Mouse (Mus musculus): Measurements from ENCODE around the gene Cpsf3.

The Cpsf3 gene

DNA sequence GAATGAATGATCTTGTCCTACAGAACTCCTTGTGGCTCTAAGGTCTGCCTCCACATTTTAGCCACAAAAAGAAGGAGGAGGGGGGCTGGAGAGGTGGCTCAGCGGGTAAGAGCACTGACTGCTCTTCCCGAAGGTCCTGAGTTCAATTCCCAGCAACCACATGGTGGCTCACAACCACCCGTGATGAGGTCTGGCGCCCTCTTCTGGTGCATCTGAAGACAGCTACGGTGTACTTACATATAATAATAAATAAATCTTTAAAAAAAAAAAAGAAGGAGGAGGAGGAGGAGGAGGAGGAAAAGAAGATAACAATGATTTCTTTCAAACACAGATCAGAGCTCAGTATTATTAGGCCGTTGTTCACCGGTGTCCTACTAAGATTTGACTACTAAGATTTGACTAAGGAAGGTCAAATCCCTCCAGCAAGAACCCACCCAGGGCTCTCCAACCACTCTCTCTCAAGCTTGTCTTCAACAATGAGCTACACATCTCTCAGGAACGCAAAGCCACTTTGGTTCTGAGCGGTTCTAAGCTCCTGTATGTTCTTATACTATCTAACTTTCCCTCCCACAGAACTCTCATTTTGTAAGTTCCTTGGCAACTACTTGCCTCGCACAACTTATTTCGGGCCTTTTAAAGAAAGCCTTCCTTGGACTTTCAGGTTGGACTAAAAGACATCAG lies at the start of gene Cpsf3:
Cpsf3 (plus strand) TSS at position 631 of the 681 bp plus-strand sequence.
- no peak for DNase-seq (ENCODE audit: extremely low spot score, low read depth, low spot score)

DNA sequence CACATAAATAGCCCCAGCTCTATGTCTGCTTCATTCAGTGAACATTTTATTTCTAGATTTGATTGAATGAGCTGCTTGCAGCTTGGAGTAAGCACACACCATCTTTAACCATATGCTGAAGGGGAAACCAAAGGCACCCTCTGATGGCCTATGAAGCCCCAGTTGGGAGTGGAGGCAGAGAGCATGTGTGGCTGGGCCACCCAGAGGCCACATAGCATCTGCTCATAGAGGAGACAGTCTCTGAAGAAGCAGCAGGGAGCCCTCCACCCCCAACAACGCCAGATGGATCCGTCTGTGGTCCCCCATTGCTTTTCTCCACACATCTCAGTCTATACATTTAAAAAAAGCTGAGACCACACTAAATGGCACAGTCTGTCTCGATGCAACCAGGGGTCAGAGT lies 43.2 kb upstream of the Cpsf3 start:
- no peak for DNase-seq (ENCODE audit: extremely low spot score, low read depth, low spot score)

DNA sequence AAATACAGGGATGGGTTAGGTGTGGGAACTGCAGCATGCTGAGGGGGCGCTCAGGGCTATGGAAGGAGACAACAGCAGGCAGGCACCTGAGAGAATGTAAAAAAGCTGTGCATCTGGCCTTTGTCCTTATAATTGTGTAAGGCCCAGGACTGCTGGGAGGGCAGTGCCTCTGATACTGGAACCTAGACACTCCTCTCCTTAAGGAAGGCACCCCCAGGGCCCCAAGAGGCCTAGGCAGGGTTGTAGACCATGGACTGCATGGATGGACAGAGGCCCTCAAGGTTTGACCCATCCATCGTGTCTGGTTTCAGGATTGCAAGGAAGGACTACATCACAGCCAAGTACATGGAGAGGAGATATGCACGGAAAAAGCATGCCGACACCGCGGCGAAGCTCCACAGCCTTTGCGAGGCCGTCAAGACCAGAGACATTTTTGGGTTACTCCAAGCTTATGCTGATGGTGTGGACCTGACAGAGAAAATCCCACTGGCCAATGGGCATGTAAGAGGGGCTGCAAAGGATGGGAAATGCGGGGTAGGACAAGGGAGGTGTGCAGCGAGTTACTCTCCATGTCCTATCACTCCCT lies 40.7 kb upstream of the Cpsf3 start:
- no peak for DNase-seq (ENCODE audit: extremely low spot score, low read depth, low spot score)

DNA sequence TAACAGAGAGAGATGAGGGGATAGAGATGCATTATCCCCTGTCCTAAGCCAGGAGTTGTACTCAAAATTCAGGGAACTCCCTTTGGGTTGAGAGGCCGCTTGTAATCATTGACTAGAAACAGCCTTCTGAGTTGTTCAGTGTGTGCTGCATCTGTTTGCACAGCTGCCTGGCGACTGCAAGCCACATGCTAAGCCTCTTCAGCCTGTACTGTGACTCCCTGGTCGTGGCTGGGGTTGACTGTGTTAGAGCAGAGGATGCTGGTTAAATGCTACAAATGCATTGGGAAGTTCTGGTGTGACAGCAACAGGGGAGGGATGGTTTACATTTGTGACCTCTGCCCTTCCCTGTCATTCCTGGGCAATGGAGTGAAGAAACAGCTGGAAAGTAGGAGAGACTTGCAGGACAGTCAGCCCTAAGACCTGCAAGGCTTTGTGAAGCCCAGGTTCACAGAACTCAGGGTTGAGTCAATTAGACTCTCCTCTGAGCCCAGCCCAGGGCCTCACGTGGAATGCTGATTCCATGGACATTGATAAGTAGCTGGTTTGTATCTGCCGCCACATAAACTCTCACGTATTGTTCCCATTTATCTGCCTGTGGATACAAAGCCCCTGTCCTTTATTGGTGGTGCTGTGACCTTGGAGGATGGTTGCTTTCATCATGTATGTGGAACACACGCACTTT lies 37.3 kb upstream of the Cpsf3 start:
- DNase-seq (ENCODE audit: extremely low spot score, low read depth, low spot score), result no peak

DNA sequence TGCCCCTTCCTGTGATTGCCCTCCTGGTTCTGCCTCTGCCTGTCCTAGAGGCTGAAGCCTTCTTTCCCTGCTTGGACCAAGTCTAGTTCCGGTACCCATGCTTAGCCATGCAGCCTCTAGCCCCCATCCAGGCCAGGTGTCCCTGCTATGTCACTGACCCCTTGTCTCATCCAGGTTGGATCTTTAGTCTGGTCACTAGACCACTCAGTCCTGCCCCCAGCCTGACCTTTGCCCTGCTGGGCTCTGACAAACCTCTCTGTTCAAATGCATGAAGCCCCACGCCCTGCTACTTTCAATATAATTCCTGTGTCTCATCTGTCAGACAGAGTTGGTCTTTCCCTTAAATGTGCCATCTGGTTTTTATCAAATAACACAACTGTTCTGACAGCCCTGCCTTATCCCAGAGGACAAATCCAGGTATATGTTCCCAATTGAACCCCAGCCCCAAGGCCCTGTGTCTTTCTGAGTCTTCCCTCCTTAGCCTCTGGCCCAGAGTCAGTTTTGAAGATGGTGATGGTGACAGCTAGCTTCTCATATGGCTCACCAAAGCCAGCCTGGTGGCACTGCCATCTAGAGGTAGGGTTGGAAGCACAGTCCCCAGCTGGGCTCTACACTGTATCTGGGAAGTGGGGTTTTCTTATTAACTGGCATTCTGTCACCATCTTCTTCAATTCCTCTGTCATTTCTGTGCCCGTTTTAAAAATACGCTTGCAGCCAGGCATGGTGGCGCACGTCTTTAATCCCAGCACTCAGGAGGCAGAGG lies 24.5 kb upstream of the Cpsf3 start:
- no peak for DNase-seq (ENCODE audit: extremely low spot score, low read depth, low spot score)

DNA sequence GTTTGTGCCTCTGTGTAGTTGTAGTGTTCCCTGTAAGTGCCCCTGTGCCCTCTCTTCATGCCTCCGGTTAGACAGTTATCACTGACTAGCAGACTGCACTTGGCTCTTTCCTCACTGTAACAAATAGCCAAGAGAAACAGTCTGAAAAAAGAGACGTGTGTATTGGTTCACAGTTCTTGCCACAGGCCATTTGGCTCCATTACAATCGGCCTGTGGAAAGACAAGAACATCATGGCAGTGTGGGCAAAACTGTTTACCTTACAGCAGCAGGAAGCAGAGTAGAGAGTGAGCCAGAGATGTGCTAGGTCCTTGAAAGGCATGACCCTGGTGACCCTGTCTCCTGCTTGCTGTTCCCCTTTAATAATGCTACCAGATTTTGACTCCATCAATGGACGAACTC lies 23.7 kb upstream of the Cpsf3 start:
- no peak for DNase-seq (ENCODE audit: extremely low spot score, low read depth, low spot score)

DNA sequence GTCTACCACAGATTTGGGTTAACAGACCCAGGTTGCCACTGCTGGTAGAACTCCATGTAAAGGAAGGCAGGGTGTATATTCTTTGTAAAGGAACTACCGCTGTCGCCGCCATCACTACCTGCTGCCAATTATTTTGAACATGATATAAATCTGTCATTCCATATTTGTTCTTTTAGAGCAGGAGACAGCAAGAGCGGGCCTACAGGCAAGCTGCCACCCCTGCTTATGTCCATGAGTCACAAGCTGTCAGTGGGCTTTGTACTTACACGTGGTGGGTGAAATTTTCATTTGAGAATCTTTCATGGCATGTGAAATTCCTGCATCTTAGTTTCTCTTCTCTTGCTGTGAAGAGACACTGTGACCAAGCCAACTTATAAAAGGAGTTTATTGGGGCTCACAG lies 21.9 kb upstream of the Cpsf3 start:
- no peak for DNase-seq (ENCODE audit: extremely low spot score, low read depth, low spot score)

DNA sequence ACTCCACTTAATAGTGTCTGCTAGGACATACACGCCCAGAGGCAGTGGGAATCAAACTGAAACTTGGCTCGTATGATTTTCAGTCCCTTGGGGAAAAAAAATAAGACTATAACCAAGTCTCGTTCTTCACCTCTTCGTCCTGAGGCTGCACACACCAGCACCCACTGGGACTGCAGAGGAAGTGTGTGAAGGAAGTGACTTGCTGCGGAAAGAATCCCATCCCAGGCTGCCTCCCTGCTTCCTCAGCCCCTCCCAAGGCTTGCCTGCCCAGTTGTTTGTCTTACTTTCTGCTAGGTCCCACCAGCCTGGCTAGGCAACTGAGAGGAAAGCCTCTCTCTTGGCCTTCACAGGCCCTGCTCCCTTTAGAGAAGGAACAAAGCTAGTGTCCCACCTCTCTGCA lies 20.9 kb upstream of the Cpsf3 start:
- no peak for DNase-seq (ENCODE audit: extremely low spot score, low read depth, low spot score)

DNA sequence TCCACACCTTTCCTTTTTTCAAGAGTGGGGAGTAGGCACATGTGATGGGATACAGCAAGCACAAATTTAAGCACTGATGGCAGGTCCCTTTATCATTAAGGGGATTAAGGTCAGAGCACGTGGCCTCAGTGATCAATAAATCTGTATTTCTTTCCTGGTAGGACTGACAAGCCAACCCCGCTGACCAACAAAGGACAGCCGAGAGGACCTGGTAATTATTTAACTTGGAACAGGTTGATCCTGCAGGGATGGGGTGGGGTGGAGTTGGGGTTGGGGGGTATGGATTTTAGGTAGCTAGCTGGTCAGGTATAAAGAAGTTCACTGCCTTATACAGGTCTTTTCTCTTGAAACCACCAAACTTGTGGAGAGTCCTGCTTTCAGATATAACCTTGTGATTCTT lies 20.2 kb upstream of the Cpsf3 start:
- DNase-seq (ENCODE audit: extremely low spot score, low read depth, low spot score), result no peak

DNA sequence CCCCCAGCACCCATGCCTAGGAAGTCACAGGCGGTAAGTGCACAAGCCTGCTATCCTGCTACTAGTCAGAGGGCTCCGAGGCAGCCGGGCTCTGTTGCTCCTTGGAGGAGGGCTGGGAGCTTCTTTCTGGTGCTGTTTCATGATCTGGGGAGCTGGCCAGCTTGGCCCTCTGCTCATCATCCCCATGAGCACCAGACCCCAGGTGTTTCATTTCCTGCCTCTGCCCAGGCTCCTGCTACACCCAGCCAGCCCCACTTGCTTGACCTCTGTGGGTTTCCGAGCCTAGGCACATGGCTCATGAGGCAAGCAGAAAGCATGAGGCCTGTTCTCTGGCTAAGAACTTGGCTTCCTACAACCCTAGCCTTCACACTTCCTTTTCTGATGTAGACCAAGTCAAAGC lies 19.7 kb upstream of the Cpsf3 start:
- DNase-seq (ENCODE audit: extremely low spot score, low read depth, low spot score), result no peak

DNA sequence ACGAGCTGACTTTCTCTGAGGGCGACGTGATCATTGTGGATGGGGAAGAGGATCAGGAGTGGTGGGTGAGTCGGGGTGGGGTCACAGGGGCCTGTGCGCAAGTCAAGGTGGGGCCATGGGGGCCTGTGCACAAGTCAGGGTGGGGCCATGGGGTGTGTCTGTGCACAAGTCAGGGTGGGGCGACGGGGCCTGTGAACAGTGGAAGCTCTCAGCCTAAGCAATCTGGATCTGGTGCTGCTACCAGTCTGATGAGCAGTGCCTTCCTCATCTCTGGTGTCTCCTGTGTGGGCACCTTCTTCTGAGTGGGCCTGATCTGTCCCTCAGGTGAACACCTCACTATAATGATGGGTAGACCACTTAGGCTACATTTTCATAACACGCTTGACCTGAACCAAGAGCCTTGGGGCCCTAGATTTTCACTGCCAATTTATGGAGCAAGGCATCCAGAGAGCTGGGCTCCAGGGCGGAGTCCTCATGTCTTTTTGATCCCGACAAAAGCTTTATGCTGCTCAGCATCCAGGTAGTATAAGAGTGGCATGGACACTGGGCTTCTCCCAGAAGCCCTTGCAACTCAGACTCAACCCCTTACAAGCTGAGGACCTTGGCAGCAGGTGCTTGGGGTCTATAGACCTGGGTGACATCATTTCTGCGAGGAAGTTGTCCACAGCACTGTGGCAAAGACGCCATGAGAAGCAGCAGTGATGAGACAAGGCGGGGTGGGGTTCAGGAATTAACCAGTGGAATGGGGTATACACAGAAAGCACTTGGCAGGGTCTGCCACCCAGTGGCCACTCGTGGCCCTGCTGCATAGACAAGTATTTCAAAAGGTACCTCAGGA lies 19.0 kb upstream of the Cpsf3 start:
- no peak for DNase-seq (ENCODE audit: extremely low spot score, low read depth, low spot score)

DNA sequence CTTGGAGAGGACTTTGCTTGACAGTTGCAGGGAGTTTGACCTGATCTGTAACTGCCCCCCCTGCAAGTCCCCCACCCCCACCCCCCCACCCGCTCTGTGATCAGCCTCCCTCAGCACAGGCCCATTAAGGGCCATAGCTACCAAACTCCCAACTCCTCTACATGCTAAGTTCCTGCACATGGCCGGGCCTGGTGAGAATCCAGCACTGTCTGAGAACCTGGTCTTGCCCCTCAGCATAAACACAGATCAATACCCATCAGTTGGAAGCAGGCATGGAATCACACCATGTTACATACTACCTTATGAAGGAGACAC lies 18.4 kb upstream of the Cpsf3 start:
- no peak for DNase-seq (ENCODE audit: extremely low spot score, low read depth, low spot score)

DNA sequence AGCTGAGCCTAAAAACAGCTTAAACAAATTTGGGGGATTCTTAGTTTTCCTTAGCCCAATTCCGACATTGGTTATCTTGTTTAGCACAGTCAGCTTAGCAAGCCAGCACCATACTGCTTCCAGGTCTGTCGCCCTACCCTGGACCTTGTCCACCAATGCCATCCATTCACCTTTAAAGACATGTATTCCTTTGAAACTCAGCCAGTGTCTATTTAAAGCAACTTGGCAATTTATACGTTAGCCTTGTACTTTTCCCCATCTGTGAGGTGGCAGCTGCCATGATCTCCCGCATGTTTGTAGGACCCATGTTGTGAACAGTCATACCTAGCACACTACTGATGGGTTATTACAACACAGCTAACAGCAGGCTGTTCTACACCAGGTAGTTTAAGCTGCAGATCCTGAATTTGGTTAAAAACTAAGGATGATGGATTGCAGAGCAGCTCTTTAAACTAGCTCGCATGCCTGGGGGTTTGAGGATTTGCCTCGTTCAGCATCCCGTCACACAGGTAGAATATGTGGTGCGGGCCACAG lies 17.0 kb upstream of the Cpsf3 start:
- DNase-seq (ENCODE audit: extremely low spot score, low read depth, low spot score), result no peak

DNA sequence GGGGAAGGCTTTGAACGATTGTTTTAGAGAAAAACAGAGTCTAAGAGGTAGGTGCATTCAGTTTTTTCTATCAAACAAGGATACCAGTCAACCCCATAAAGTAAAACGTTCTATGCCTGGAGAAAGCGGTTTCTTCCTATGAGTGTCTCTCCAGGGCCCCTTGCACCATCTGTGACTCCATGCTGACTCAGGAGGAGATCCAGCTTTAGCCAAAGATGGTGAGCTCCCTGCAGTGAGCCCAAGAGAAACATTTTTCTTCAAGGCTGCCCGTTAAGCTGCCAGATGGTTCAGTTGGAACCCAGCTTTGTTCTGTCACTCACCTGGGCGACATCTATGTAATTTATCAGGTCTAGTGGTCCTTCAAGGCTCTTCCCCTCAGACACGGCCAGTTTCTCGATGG lies 10.7 kb upstream of the Cpsf3 start:
- no peak for DNase-seq (ENCODE audit: extremely low spot score, low read depth, low spot score)

DNA sequence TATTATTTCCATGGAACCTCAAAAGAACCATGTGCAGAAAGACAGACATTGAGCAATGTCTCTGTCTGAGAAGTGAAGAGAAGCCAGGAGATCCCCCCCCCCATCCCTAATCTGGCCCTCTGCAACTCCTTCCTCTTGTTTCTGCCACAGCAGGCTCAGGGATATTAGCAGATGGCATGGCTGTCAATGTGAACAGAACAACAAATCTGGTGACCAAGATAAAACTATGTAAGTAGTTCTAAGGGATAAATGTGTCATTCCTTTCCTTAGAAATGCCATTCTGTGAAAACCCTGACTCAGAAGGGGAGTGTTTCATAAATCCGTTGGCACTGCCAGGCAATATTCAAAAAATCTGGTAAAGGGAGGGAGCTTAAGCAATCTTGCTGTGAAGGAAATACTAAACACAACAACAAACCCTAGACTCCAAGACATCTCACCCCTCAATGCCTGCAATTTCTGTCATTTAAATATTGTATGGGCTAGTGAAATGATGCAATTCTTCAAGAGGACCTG lies 7.8 kb upstream of the Cpsf3 start:
- no peak for DNase-seq (ENCODE audit: extremely low spot score, low read depth, low spot score)

DNA sequence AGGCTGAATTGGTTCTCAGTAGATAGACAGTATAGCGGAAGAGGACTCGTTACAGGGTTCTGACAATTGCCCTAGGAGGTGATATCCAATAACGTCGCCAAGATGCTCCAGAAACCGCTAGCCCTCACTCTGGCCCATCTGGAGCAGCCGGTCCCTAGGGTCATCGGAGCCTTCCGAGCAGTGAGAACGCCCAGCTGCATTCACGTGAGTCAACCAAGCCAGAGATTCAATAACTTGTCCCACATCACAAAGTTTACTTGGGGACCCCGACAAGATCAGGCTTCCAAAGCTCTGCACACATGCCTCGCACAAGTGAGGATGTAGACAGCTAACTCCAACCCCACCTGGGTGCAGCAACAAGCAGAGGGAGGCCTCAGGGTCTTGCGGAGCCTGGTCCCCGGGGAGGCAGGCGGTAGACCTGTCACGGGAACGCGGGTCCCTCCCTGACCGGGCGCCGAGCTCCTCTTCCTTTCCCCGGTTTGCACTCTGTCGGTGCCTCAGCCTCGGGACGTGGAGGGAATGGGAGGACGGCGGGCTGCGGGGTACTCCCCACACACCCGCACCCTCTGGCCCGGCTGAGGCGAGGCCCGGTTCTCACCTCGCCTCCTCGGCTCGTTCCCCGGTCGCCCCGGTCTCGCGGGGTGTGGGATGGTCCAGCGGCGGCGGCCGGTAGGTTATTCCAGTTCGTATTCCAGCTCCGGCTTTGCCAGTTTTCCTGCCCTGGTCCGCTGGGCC lies 484 bp downstream of the Cpsf3 start:
- DNase-seq (ENCODE audit: extremely low spot score, low read depth, low spot score), result no peak

DNA sequence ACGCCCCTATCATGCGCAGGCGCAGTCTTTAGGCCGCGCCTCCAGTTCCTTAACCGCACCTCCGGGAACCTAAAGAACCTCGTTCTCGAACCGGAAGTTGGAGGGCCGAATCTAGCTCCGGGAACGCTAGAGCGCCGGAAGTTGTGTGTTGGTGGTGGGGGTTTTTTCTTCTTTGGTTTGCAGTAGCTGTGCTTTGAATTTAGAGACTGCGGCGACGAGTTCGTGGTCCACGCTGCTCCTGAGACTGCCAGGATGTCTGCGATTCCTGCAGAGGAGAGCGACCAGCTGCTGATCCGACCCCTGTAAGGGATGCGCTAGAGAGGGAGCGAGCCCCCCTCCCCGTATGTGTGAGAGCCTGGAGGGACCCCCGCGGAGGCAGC lies 1.0 kb downstream of the Cpsf3 start, which contains the start of gene Itgb1bp1:
Itgb1bp1 (minus strand) TSS at position 42 of the 380 bp plus-strand sequence.
- peak; percentile 93 for DNase-seq (ENCODE audit: extremely low spot score, low read depth, low spot score)

DNA sequence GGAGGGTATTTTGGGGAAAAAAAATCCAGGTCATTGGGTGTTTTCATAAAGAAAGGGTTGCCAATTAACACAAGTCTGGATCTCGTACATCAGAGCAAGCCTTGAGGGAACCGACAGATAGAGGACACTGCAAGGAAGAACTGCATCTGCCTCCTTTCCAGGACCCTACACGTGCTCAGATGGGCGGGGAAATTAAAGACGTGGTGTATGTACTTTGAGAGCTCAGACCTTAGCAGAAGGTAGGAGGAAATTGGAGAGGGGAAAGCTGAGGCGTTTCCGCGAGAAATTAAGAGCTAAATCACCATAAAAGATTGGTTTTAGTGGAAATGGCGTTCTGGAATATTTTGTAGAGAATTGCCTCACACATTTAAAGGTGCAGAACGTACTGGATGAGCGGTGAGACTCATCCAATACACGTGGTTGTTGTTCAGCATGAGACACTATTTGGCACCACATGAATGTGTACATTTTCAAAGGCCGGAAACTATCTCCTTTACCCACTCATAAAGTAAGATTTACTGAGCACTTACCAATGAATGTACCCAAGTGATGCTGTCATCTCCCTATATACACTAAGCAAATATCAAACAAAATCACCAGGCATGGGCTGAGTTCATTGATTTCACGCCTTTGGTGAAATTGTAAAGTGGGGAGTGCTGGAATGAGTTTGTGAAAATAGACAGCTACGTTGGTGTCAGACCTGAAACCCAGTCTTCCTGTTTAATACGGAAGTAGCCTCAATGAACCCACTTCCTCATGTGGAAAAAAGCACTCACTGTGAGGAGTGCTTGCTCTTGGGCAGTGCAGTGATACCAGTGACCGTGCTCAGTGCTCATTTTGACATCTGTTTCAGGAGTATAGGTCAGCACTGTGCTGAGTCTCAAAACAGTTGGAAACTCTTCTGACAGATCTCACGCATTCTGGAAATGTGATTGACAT lies 1.8 kb downstream of the Cpsf3 start:
- no peak for DNase-seq (ENCODE audit: extremely low spot score, low read depth, low spot score)

Measured in hindlimb bud, embryonic 11.5 days (tissue).